Mouse (Mus musculus) embryonic fibroblast, embryonic 13.5 days (primary cell): Measurements from ENCODE around the gene Gm7694. TPM values are rescaled to one million over a fixed set of nuclear protein-coding genes. Genes with fewer than 3 reads are reported as not detected.

Experiments used
- H3K27ac ChIP-seq: 2 replicates; pipeline ENCODE4 v1.5.1; 2012; ENCODE audit warnings: low read length, control low read depth, inconsistent platforms; ENCODE audit not compliant: insufficient read depth
- H3K4me1 ChIP-seq: 2 replicates; pipeline ENCODE4 v1.6.1; 2011; ENCODE audit warnings: low read length; ENCODE audit not compliant: control insufficient read depth, insufficient read depth
- H3K4me3 ChIP-seq: 2 replicates; pipeline ENCODE4 v1.5.1; 2011; ENCODE audit warnings: mild to moderate bottlenecking, control low read depth, low read length; ENCODE audit not compliant: insufficient read depth
- CTCF ChIP-seq: IDR thresholded peaks from 2 replicates; pipeline ENCODE4 v1.5.1; 2011; ENCODE audit warnings: mild to moderate bottlenecking, control low read depth, low read length, moderate library complexity, borderline replicate concordance; ENCODE audit not compliant: insufficient read depth
- POLR2A ChIP-seq: IDR thresholded peaks from 2 replicates; pipeline ENCODE4 v1.6.1; 2011; ENCODE audit warnings: low read depth, mild to moderate bottlenecking, control low read depth, low read length, moderate library complexity
- polyA plus RNA-seq: library from polyadenylated mRNA; stranded (reverse); fragments of >200 nt; gene quantifications from 2 replicates; pipeline ENCODE4 v1.2.4, GENCODE M21; 2011; ENCODE audit warnings: low read depth; ENCODE audit not compliant: missing spikeins, insufficient read length

The Gm7694 gene
- polyA plus RNA-seq, 1 experiment = 1.5 TPM

DNA sequence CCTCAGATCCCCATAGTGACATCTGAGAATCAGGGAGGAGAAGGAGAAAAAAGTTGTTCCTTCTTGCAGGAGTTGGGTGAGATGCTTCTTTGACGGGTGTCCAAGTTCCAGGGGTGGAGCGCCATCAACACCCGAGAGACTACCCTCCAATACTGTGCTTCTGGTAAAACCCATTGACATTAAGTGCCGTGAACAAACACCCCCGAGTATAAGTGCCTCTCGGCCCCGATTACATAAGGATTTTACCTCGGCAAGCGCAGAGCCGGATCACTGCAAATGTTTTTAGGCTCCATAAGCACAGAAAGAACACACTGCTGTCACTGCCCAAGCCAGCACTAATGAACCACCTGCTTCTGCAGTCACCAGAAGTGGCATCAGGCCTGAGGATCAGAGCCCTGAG is 16.9 kb upstream of the Gm7694 start:
- no peak overlapping the region for H3K27ac ChIP-seq
- H3K4me3 ChIP-seq = no peak overlapping the region
- H3K4me1 ChIP-seq = no peaks in the 10 kb centered on the region
- no peak for TF ChIP-seq CTCF
- TF ChIP-seq POLR2A = no peak

DNA sequence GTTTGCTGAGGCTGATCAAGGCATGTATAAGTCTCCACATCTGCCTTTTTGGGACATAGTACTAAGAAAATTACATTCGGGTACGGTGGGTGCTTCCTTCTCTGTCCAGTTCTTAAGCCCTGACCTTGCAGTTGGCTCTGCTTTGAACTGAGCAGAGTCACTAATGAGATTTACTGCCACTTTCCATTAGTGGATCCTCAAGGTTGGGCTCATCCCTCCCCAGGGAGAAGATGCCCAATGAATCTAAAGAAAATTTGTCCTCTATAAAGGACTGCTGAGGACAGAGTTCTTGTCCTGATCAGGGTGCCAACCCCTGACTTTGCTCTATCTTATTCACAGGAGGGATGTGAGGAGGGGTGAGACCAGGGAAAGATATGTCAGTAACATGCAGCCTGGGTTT is 15.9 kb upstream of the Gm7694 start:
- TF ChIP-seq CTCF (no peak), POLR2A (no peak)
- H3K27ac ChIP-seq = no peak overlapping the region
- no peaks in the 10 kb centered on the region for H3K4me1 ChIP-seq
- no peak overlapping the region for H3K4me3 ChIP-seq

DNA sequence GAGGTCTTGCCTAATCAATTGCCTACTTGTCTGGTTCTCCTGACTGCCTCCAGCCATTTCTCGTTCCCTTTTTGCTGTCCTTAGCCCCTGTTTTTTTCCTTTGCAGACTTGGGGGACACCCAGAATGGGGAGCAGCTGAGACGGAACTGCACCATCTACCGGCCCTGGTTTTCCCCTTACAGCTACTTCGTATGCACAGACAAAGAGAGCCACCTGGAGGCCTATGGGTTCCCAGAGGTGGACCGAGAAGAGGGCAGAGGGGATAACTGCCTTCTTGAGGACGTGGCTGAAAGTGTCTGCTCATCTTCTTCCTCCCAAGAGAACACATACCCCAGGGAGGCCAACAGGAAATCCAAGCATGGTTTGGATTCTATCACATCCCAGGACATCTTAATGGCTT is 5.3 kb upstream of the Gm7694 start:
- no peak for TF ChIP-seq CTCF
- TF ChIP-seq POLR2A = no peak
- Histone ChIP-seq H3K27ac (no peak overlapping the region), H3K4me3 (no peak overlapping the region), H3K4me1 (no peaks in the 10 kb centered on the region)

DNA sequence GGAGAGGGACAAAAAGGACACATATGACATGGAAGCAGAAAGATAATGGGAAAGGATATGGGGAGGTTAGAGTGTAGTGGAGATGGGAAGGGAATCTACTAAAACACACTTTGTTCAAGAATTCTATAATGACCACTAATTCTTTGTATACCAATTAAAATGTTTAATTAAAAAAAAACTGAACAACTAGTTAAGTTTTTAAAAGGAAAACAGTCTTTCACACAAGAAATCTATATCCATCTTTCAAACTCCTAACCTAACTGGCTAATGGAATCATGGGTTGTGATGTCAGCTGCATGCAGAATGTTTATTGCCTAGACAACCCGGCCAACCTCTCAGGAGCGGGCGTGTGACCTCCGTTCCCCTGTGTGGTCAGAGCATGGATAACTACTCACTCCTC is 2.4 kb upstream of the Gm7694 start, which contains the start of gene Spata46:
Gene Spata46 (plus strand): TSS at position 301 of the 400 bp plus-strand sequence.
- TF ChIP-seq POLR2A = no peak
- TF ChIP-seq CTCF = no peak
- H3K4me1 ChIP-seq = no peaks in the 10 kb centered on the region
- no peak within 1 kb of the TSS for H3K4me3 ChIP-seq
- H3K27ac ChIP-seq = no peak within 1 kb of the TSS

DNA sequence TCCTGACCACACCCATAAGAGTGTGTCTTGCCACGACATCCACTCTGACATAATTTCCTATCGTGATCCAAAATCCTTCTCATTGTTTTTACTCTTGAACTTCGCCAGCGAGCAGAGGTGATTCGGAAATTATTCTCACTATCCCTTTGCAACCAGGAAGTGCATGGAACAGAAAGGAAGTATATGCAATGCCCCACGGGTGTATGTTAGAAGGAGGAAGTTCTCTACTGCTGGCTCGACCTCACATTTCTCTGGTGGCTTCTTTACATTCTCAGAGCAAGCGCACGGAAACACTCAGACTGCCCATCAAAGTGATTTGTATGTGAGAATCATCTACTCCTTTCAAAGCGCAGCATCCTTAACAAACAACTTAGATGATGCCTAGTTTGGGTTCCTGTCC is 1.1 kb downstream of the Gm7694 start:
- Histone ChIP-seq H3K4me3 (no peak overlapping the region), H3K4me1 (no peaks in the 10 kb centered on the region), H3K27ac (no peak overlapping the region)
- TF ChIP-seq POLR2A = no peak
- no peak for TF ChIP-seq CTCF

DNA sequence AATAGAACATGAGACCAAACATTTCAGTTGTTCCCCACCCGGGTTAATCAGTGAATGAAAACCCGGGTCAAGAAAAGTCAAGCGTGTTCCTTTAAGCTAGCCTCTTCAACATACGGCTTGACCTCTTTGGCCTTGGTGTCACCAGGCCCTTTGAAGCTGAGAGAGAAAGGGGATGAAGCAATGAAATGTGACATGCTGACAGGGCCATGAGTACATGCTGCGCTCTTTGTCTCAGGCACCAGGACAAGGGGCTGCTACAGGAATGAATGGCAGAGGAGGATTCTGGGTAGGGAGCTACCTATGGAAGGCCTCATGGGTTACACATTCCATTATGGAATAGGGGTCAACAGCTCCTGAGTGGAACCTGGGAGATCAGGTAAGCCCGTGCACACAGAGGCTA is 3.0 kb downstream of the Gm7694 start:
- TF ChIP-seq POLR2A = no peak
- TF ChIP-seq CTCF = no peak
- Histone ChIP-seq H3K4me1 (no peaks in the 10 kb centered on the region), H3K27ac (no peak overlapping the region), H3K4me3 (no peak overlapping the region)

DNA sequence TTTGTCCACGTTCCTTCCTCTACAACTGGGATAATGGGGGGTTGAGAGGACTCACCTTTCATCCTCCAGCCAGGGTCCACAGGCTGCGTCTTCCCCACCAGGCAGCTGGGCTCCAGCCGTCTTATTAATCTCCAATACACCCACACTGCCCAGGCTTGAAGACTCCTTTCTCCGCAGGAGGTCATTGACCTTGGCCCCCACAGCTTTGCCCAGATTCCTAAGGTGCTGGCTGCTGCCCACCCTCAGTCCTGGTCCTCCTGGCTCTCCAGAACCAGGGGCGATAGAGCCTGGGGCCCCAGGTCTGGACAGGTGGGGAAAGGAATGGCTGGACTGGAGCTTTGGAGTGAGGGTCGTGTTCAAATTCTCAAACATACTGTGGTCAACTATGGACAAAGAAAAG is 3.7 kb downstream of the Gm7694 start:
- Histone ChIP-seq H3K4me1 (no peaks in the 10 kb centered on the region), H3K4me3 (no peak overlapping the region), H3K27ac (no peak overlapping the region)
- TF ChIP-seq POLR2A (no peak), CTCF (no peak)

DNA sequence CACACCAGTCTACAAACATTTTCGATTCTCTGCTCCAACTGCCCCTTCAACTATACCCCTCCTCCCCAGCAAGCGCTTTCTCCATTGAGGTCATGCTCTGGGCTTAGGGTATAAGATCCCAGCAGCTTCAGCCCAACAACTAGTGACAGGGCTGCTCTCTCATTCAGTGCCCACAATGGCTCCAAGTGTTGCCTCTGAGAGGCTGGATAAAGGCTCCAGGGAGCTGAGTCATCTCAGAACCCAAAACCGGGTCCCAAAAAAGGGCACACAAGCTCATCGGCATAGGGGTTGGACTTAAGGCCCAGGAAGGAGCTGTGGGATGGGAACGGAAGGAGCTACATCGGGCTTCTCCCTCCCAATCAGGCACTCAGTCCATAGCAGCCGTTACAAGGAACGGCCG is 4.4 kb downstream of the Gm7694 start:
- TF ChIP-seq POLR2A (no peak), CTCF (no peak)
- Histone ChIP-seq H3K4me3 (no peak overlapping the region), H3K4me1 (no peaks in the 10 kb centered on the region), H3K27ac (no peak overlapping the region)

DNA sequence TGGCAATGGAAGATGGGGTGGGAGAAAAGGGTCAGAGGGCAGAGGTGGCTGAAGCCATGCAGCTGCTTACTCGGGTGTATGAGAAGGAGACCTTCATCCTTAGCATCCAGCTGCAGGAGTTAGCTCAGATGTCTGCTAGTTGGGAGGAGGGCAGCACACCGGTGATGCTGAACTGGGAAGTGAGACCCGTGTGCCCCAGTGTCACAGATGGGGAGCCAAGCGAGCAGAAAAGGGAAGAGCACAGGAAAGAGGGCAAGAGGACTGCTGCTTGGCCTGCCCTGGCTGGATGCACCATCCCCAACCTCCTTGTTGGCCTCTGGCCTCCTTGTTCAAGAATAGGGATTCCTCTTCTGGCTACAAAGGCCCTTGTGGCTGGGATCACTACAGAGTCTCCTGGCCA is 6.6 kb downstream of the Gm7694 start:
- H3K4me1 ChIP-seq = no peaks in the 10 kb centered on the region
- no peak overlapping the region for H3K4me3 ChIP-seq
- H3K27ac ChIP-seq = no peak overlapping the region
- TF ChIP-seq CTCF (no peak), POLR2A (no peak)

DNA sequence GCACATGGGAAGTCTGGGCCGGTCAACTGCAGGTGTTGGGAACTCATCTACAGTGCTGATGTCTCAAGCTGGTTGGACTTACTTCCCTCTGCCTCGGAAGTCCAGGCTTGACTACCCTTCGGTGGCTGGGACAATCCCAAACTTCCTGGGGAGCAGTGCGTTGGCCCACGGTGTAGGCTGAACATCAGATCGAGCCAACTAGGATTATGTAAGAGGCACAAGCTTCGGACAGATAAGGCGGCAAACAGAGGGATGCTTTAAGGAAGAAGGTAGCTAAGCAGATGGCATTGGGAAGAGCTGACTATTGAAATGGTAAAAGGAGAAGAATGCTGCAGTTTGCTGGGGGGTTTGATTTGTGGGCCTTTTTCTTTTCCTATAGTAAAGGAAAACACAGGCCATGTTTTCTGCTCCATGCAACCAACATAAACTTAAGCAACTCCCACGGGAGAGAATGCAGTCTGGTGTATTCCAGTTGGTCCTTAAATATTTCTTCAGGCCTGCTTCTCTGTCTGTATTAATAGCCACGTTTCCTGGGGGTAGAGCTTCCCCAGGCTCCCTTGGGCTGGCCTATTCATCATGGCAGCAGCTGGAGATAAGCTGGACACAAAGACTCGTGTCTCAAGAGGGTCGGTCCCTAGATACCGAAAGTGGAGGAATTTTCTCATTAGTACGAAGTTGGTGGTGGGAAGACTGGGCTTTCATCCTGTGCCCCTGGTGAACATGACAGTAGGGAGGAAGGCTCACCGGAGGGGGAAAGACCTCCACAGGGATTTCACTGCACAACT is 11.2 kb downstream of the Gm7694 start:
- no peaks in the 10 kb centered on the region for H3K4me1 ChIP-seq
- H3K27ac ChIP-seq = no peak overlapping the region
- TF ChIP-seq CTCF (no peak), POLR2A (no peak)

DNA sequence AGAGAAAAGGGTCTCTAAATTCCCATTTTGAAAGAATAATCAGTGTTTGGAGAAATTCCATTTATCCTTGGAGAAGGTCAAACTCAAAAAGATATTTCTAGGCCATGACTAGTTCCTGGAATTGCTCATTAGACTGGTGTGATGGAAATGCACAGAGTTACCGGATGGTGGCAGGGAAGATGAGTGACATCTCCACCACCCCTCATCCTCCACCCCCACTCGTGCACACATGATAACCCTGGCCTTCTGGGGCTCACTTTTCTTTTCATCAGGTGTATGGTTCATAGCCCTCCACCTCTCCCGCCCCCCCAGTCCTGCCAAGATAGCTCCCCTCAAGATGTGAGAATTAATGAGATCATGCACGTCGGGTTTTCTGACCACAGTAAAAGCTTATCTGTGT is 12.9 kb downstream of the Gm7694 start:
- no peak for TF ChIP-seq POLR2A
- H3K27ac ChIP-seq = no peak overlapping the region
- H3K4me1 ChIP-seq = no peaks in the 10 kb centered on the region

More for the DNA sequence above, 11.2 kb downstream of the Gm7694 start:
- no peak overlapping the region for H3K4me3 ChIP-seq

More for the DNA sequence above, 12.9 kb downstream of the Gm7694 start:
- no peak overlapping the region for H3K4me3 ChIP-seq
